Mouse (Mus musculus): ENCODE results near the gene Nprl3. TPM values are rescaled to one million over a fixed set of nuclear protein-coding genes. Genes with fewer than 3 reads are reported as not detected.

Nprl3 gene
- polyA plus RNA-seq, 1 experiment = 113 TPM

- TF ChIP-seq GATA1 (IDR thresholded peaks at IDR 0.05; ENCODE audit: low read length) = no peak
Measured at GRCm38 (mm10) chr11:32262674-32263415, 4.7 kb downstream of the Nprl3 start.

GRCm38 (mm10) chr11:32256566-32256965 is 10.9 kb downstream of the Nprl3 start:
- TF ChIP-seq GATA1 (IDR thresholded peaks at IDR 0.05; ENCODE audit: low read length) = no peak

- TF ChIP-seq GATA1 (IDR thresholded peaks at IDR 0.05; ENCODE audit: low read length) = no peak
Measured at GRCm38 (mm10) chr11:32256146-32256545, 11.4 kb downstream of the Nprl3 start.

GRCm38 (mm10) chr11:32253121-32253520 is 14.4 kb downstream of the Nprl3 start:
- no peak for TF ChIP-seq GATA1 (IDR thresholded peaks at IDR 0.05; ENCODE audit: low read length)

GRCm38 (mm10) chr11:32250880-32251763 is 16.4 kb downstream of the Nprl3 start:
- TF ChIP-seq GATA1 (IDR thresholded peaks at IDR 0.05; ENCODE audit: low read length) = peak; percentile 95

GRCm38 (mm10) chr11:32248350-32248749 is 19.2 kb downstream of the Nprl3 start:
- no peak for TF ChIP-seq GATA1 (IDR thresholded peaks at IDR 0.05; ENCODE audit: low read length)

GRCm38 (mm10) chr11:32247068-32247467 is 20.4 kb downstream of the Nprl3 start:
- no peak for TF ChIP-seq GATA1 (IDR thresholded peaks at IDR 0.05; ENCODE audit: low read length)

- peak; percentile 96 for TF ChIP-seq GATA1 (IDR thresholded peaks at IDR 0.05; ENCODE audit: low read length)
Measured at GRCm38 (mm10) chr11:32245614-32246013, 21.9 kb downstream of the Nprl3 start.

- no peak for TF ChIP-seq GATA1 (IDR thresholded peaks at IDR 0.05; ENCODE audit: low read length)
Measured at GRCm38 (mm10) chr11:32244617-32245016, 22.9 kb downstream of the Nprl3 start.

GRCm38 (mm10) chr11:32244064-32244463 is 23.4 kb downstream of the Nprl3 start:
- TF ChIP-seq GATA1 (IDR thresholded peaks at IDR 0.05; ENCODE audit: low read length) = no peak

GRCm38 (mm10) chr11:32243205-32243955 is 24.1 kb downstream of the Nprl3 start:
- no peak for TF ChIP-seq GATA1 (IDR thresholded peaks at IDR 0.05; ENCODE audit: low read length)

- no peak for TF ChIP-seq GATA1 (IDR thresholded peaks at IDR 0.05; ENCODE audit: low read length)
Measured at GRCm38 (mm10) chr11:32242209-32242608, 25.3 kb downstream of the Nprl3 start.

GRCm38 (mm10) chr11:32241391-32241790 is 26.1 kb downstream of the Nprl3 start:
- no peak for TF ChIP-seq GATA1 (IDR thresholded peaks at IDR 0.05; ENCODE audit: low read length)

- TF ChIP-seq GATA1 (IDR thresholded peaks at IDR 0.05; ENCODE audit: low read length) = no peak
Measured at GRCm38 (mm10) chr11:32238093-32238860, 29.2 kb downstream of the Nprl3 start.

GRCm38 (mm10) chr11:32237411-32237795 is 30.1 kb downstream of the Nprl3 start:
- TF ChIP-seq GATA1 (IDR thresholded peaks at IDR 0.05; ENCODE audit: low read length) = no peak

All from G1E-ER4 (cell line).